Mouse (Mus musculus) cerebellum, adult 11 months (tissue): ENCODE measurements around the gene Ascc1.

Experiments
- DNase-seq: peaks from one replicate; pipeline ENCODE4 v3.0.0; 2022

Gene Ascc1

GRCm38 (mm10) chr10:60080982-60081825, 78.6 kb downstream of the Ascc1 start:
- peak; percentile 26 for DNase-seq

DNA sequence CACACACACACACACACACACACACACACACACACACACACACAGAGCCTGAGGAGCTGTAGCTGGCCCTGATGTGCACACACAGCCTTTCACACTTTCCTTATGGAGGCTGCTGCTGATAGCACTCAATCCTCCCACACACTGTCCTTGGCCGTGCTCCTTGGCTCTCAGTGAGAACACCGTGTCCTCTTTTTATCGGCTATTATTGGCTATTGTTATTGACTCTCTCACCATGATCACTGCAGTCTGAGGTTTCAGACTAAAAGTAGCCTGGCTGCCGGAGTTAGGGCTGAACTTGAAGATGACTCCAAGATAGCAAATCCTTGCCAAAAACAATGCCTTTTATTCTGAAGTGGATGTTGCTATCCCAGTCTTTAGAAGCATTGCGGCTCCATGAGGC, 79.3 kb downstream of the Ascc1 start:
- no peak for DNase-seq

GRCm38 (mm10) chr10:60084065-60084464, 81.5 kb downstream of the Ascc1 start:
- peak; percentile 38 for DNase-seq

DNA sequence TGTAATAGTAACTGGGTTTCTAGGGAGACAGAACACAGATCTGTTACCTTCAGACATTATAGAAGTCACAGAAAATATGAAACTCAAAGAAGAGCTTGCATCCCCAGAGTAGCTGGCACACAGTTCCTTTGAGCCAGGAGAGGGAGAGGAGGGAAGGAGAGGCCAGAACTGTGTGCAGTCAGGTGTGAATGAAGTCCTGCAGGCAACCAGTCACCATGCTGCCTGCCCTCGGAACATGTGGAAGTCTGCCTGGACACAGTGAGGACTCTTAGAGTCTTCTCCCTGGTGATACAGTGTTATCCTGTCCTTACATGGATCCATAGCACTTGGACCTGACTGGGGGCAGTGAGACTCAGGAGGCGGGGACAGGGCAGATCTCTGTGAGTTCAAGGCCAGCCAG, 89.7 kb downstream of the Ascc1 start:
- DNase-seq: no peak

- no peak for DNase-seq
Observed at GRCm38 (mm10) chr10:60093751-60094150, 91.1 kb downstream of the Ascc1 start.

- no peak for DNase-seq
Observed at GRCm38 (mm10) chr10:60095558-60095957, 93.0 kb downstream of the Ascc1 start.

DNA sequence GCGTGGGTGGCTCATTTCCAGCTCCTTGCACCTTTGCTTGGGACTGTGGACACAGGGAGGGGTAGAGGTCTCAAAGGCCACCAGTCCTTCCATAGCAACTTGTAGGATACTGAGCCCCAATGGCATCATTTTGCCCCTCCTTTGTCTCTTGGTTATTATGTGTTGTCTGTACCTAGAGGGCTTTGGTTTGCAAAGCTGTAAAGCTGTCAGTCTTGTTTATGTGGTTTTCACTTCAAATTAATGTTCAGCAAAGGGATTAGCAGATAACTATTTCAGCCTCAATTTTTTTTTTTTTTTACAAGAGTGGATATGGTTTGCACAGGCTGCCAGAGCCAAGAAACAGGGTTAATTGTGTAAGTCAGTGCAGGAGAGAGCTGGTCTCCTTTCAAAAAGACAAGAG, 93.7 kb downstream of the Ascc1 start:
- no peak for DNase-seq

DNA sequence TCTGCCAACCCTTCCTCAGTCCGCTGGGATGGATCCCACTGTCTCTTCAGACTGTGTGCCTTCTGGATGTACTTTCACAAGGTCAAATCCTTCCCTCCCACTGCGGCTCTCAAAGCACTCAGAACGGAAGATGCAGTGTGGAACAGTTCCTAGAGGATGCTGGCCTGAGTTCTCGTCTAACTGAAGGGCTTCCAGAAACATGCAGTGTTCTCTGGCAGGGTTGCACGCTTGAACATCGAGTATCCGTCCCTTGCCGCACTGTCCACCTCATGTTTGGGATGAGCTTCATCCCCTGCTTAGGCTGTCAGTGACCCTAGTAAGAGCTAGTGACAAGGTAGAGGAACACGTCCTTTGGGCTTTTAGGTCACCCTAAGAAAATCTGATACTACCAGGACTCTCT, 94.5 kb downstream of the Ascc1 start:
- no peak for DNase-seq

- no peak for DNase-seq
Observed at GRCm38 (mm10) chr10:60097774-60098173, 95.2 kb downstream of the Ascc1 start.

GRCm38 (mm10) chr10:60105391-60106145, 103.0 kb downstream of the Ascc1 start:
- no peak for DNase-seq

GRCm38 (mm10) chr10:60106146-60106530, 103.5 kb downstream of the Ascc1 start, which contains the start of gene Spock2:
TSS of gene Spock2 (plus strand) at chr10:60106219.
- DNase-seq: peak; percentile 75

- peak; percentile 59 for DNase-seq
Observed at GRCm38 (mm10) chr10:60106531-60107186, 104.1 kb downstream of the Ascc1 start.

DNA sequence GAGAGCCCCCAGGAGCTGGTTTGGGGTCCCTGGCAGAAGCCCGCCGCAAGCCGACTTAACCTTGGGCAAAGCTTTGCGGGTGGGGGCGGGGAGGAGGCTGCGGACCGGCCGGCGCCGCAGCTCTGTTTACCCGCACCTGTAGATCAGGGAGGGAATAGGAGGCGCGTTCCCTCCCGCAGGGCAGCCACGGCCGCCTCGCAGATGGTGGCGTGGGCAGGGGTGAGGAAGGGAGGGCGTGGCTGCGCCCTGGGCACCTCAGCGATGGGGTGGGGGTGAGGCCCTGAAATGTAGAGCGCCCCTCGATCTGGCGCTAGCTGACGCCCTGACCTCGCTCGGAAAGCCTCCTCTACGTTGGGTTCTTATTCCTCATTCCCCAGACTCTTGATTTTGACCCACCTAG, 104.8 kb downstream of the Ascc1 start:
- peak; percentile 74 for DNase-seq

- peak; percentile 71 for DNase-seq
Observed at GRCm38 (mm10) chr10:60108321-60109111, 105.9 kb downstream of the Ascc1 start.

DNA sequence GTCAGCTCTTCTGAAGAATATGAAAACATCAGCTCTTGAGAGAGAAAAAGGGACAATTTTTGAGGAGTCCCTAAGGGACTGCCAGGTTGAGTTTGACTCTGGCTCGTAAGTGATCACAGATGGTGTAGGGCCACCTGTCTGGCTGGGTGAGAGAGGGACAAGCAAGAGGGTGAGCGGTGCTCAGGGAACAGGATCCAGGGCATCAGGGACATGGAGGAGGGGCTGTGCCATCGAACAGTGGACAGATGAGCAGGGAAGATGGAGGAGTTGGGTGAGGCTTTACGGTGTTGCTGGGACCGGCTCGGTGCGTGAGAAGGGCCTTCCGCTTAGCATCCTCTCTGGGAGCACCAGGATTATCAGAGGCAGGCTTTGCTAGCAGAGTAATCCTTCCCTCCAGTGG, 106.7 kb downstream of the Ascc1 start:
- DNase-seq: peak; percentile 66

DNA sequence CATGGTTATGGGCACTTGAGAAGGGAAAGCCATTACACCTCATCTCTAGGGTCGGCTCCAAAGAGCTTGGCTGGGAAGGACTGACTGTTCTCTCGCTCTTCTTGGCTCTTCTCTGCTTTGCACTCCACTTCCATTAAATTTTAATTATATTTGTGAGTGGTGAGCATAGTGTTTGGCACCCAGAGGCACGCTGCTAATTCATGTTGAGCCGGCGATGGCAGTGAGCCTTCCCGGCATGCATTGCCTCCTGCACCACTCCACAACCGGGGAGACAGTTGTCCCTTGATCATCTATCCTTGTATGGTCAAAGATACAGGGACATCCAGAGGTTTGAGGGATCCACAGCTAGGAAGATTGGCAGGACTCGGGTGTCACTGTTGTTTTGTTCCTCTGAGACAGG, 107.4 kb downstream of the Ascc1 start:
- no peak for DNase-seq

GRCm38 (mm10) chr10:60110908-60111475, 108.4 kb downstream of the Ascc1 start:
- no peak for DNase-seq

GRCm38 (mm10) chr10:60113965-60114690, 111.5 kb downstream of the Ascc1 start:
- DNase-seq: no peak

DNA sequence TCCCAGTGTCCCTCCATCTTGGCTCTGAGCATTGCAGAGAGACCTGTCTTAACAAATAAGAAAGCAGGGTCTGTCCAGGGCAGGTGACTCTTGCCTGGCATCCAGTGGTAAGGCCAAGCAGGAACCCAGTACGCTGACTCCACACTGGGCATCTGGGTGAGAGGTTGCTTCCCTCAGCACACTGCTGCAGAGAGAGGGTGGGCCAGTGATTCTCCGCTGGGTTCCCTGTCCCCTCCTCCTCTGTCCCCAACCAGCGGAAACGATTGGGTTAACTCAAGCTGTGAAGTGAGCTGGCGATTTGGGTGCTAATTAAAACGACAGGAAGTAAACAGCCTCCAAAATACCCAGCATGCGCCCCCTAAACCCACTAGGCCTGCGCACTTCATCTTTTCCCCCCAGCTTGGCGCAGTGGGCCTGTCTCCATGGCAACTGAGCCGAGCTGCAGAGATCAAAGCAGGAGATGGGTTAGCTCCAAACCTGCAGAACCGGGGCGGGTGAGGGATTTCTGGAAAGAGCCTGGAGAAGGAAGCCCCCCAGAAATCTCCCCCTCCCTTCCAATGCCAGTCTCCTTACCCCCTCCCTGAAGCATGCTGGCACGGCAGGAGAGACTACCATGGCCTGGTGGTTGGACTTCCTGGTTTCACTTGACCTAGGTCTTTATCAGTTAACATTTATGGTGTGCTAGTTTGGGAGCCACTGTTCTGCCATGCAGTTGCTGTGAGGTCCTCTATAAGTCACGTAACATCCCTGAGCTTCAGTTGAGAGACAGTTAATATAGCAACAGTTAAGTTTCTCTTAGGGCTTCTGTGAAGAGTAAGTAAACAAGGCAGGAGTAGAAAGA, 113.0 kb downstream of the Ascc1 start:
- peak; percentile 49 for DNase-seq

GRCm38 (mm10) chr10:60116997-60117396, 114.4 kb downstream of the Ascc1 start:
- no peak for DNase-seq

GRCm38 (mm10) chr10:60118464-60118863, 115.9 kb downstream of the Ascc1 start:
- DNase-seq: no peak
